Mouse (Mus musculus) layer of hippocampus, adult 9-11 months (tissue): ENCODE measurements at regions not wholly inside any gene's neighbourhood (a gene's known extent, or its start where the extent isn't known, plus 50 kb on each side); places are given as distances from the start of the nearest gene placed in this dataset.
"Not testable (repeated sequence)": the region's sequence is repeated elsewhere in the genome, so short reads cannot be mapped to it uniquely, and the experiment has no call there.

Experiments
- DNase-seq: peaks from one replicate; pipeline ENCODE4 v3.0.0; 2022

DNA sequence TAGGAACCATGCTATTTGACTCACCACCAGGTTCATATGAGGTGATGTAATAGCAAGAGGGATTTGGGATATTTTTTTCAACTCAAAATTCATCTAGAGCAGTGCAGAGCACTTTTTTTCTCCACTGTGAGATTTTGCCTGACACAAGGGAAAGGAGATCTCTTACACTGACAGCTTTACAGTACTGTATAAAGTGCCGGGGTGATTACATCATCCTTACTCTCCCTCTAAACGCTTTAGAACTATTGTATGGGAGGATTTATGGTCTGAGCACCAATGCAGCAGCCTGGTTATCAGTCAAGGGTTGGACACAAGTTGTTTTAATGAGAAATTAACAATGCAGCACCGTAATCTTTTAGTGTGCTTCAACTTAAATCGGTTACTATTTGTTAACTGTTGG lies 196.5 kb downstream of the Bmp2 start:
- DNase-seq: no peak

DNA sequence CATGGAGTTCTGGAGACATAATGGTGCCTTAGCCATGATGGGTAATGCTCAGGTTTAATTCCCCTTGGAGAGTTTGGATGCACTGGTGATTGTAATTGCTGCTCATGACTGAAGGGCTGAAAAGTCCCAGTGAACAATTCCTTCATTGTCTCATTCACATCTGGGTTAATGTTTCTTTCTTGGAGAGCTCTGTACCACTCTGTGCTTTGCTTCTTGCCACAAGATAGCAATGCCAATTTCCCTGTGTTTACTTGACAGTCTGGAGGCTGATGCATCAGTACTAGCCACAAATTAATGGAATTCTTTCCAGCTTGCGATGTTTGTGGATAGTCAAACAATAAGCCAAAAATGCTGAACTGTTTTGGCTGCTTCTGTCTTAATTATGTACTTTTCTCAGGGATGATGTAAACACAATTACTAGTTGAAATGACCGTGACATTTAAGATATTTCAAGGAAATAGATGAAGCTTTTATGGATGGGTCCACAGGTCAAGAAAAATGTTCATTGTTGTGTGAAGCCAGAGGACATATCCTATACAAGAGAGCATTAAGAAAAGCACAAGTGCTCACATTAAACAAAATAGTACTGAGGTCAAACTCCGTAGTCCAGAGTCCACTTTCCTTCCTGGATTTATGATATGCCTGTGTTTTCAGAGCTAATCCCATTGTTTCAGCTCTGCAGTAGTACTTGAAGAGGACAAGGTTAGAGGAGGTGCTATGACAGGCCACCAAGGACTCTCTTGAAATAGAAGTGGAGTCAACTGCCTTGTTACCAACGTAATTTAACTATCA lies 198.1 kb downstream of the Bmp2 start:
- no peak for DNase-seq

DNA sequence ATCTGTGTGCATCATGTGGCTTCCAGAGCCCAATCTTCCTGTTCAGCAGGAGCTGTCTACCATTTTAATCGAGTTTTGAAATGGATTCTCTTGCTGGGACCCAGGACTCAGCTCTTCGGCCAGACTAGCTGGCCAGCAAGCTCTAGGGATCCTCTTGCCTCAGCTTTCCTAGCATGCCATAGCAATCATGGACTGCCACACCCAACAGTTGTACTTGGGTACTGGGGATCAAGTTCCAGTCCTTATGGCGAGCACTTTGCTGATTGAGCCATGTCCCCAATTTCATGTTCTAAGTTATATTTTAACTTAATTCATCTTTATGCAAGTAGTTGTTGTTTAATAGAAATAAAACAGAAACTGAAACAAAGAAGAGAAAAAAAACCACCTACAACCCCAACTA lies 202.1 kb downstream of the Bmp2 start:
- DNase-seq: no peak

DNA sequence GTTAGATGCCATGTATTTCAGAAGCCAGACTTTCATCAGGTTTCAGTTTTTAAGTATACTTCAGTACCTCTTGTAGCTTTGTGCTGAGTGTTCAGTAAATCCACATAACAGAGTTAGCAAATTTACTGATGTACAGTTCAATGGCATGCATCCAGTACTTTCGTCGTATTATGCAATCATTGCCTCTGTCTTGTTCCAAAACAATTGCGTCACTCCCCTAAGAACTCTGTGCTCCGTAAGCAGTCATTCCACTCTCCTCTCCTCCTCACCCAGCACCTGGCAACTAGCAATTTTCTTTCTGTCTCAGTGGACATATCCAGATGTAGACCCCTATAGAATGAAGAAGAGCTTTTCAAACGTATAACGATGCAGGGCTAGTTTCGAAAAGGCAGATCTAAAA lies 209.5 kb downstream of the Bmp2 start:
- peak; percentile 4 for DNase-seq

DNA sequence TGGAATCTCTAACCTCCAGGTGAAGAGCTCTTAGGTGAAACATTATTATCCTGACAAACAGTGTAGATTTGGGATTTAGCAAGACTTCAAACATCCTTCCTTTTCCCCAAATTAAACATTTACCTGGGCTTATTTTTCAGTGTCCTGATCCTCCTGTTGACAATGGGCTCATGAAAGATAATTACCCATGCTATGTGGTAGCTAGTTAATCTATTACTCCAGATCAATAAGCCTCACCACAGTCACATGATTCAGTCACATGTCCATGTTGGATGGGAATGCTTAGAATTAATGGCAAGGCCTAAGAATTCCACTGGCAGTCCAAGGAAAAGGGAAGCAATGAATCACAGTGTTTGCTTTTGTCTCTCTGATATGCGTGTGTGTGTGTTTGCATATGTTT lies 216.6 kb downstream of the Bmp2 start:
- DNase-seq: no peak

DNA sequence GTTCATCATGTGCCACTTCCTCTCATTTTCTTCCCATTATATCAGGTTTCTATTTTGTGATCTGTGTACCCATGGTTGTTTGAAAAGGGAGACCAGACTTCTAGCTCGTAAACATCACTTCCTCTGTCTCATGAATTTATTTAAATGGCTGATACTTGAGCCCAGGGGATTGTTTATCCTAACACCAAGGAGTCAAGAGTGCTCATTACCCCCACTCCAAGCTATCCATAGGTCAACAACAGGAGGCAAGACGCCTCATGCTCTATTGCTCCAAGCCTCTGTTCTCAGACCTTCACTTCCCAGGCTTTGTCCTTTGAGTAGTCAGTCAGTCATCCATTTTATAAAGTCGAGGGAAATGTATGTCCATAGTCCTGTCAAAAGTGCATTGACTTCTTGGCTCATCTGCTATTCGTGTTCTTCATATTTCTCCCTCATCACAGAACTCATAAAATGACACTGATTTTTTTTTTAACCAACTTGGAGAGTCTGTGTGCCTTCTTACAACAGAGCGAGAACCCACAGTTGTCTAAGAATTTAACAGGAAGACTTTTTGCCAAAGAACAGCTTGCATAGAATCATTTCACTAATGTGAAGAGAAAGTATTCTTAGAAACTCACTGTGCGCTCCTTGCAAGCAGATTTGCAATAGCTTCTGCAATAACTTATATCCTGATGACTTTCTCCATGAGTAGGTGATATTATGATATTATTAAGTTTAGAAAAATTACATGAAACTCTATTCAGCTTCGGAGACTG lies 231.8 kb downstream of the Bmp2 start:
- DNase-seq: no peak

DNA sequence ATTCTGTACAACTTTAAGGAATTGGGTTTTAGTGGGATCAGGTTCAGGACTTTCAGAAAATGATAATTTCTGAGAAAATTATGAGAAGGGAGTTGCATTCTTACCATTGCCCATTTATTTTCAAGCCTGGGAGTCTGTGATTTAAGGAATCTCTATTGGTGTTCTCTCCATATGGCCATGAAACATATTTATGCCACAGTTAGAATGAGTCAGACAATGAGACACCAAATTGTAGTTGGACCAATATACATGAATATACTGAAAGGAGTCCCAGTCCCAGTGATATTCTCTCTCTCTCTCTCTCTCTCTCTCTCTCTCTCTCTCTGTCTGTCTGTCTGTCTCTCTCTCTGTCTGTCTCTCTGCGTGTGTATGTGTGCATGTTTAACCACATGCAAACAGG lies 239.1 kb downstream of the Bmp2 start:
- DNase-seq: no peak

DNA sequence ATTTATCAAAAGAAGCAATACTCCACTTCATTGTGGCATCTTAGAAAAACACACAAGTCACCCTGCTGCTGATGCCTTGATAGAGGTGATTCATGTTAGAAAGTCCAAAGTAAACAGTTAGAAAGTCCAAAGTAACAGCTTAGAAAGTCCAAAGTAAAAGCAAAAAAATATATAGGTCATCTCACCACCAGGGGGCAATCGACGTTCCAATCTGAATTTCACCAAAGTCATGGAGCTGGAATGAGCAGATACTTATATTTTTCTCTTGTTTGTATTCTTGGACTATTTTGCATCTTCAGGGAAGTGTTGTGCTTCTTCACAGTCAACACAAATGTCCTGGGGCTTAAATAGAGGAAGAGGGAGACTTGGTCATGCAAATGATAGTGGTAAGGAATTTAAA lies 241.3 kb downstream of the Bmp2 start:
- DNase-seq: no peak

DNA sequence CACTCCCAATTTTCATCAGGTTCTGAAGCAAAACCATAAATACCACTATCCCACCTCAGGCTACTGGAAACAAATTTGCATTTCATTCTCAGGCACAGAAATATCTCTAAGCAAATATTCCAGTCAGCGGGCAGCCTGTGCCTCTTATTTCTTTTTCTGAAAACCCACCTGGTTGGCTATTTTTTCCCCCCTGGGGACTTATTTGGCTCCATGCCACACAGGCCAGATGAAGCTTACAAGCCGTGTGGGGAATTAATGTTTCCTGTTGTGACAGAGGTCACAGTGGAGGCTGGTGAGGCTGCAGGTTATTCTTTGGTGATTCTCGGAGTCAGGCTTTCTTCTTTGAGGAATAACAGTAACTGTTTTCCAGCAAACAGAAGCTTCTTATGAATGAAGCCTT lies 250.7 kb downstream of the Bmp2 start:
- DNase-seq: no peak

DNA sequence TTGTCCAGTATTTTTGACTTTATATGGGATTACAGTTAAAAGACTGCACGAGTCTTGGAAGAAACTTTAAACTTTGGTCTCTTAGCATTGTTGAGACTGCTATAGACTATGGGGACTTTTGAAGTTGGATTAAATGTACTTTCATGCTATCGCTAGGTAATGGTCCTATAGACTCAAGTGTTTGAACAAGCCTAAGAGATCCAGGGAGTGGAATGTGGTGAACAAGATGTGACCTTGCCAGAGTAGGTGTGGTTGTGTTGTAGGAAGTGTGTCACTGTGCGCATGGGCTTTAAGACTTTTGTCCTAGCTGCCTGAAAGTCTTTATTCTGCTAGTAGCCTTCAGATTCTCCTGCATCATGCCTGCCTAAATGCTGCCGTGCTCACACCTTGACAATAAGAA lies 269.5 kb downstream of the Bmp2 start:
- no peak for DNase-seq

DNA sequence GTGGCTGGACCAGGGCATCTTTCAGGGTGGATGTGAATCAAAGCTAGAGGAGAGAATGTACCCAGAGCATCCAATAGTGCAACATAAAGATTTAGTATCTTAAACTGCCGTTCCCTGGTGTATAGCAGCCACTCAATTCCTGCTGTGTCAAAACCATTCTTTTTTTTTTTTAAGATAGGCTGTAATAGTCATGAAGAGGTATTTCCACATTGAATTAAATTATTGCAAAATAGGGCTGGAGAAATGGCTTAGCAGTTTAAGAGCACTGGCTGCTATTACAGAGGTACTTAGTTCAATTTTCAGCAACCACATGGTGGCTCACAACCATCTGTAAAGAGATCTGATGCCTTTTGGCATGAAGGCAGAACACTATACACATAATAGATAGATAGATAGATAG lies 277.4 kb downstream of the Bmp2 start:
- no peak for DNase-seq

DNA sequence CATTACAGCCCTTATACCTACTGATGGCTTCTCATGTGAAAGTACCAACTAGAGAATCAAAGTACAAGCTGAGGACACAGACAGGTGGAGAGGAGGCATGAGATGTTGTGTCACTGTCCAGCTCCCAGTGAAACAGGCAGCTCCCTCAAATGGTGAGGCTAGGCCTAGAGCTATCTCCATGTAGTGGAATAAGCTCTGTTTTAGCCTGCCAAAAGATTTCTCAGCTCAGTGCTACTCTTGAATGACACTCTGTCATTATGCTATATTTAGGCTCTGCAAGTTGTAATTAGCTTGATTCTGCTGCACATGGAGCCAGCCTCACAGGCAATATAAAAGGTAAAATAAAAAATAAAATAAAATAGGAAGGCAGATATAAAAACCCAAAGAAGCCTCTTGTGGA lies 298.5 kb downstream of the Bmp2 start:
- DNase-seq: no peak

DNA sequence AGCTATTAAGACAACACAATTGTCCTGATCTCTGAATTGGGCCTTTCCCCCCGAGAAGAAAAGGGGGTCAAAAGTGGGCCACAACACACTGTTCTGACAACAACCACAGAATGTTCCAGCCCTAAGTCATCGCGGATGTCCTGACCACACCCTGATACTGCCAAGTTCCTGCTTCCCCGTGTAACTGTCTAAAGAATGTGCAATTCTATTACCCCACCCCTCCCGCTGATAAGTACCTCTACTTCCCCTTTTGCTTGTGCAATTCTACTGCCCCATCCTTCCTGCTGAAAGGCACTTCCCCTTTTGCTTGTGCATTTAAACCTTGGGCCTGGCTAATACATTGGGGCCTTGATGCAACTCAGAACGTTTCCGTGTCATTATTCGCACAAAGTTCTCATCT lies 323.0 kb downstream of the Bmp2 start:
- not testable (repeated sequence) for DNase-seq

DNA sequence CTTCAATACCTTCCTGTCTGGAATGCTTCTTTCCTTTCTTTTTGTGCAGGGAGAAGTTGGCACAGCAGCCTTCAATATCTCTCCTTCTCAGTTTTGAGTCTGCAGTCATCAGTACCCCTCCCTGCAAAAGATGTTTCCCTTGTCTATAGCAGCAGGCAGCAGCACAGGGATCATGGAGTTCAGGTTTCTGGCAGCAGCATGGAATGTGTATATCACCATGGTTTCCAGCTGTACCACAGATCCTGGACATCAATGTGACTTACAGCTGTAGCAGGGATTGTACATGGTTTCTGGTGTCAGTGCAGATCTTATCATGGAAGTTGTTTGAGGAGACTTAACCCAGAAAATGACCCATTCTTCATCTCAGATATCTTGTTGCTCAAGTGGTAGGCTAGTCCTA lies 331.7 kb downstream of the Bmp2 start:
- DNase-seq: no peak

DNA sequence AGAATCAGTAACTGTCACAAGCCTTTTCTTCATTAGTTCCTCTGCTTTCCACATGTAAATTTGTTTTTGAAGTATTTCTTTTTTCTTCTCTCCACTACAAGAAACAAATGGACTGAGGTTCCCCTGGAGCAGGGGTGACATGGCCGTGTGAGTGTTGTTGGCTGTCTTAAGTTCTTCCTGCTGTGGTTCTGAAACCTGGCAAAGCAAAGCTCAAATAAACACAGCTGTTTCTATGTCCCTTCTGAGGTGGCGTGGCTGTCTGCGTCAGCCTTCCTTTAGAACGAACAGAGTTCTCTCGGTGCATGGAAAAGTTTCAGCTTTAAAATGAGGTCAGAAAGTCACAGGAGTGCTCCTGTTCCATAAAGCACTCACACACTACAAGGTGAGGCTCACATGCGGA lies 354.3 kb downstream of the Bmp2 start:
- no peak for DNase-seq
